Mouse (Mus musculus) kidney, adult 8-10 months (tissue): ENCODE results near the gene Mageb18.
"Not testable (repeated sequence)": the region's sequence is repeated elsewhere in the genome, so short reads cannot be mapped to it uniquely, and the experiment has no call there.

Experiments used
- DNase-seq, 2 experiments: peaks; one replicate each; pipeline ENCODE4 v3.0.0; 2022

The Mageb18 gene

GRCm38 (mm10) chrX:92599472-92599871 is at the start of gene Mageb18:
Gene Mageb18, minus strand, starts transcription at chrX:92599572.
- DNase-seq, result no peak

DNA sequence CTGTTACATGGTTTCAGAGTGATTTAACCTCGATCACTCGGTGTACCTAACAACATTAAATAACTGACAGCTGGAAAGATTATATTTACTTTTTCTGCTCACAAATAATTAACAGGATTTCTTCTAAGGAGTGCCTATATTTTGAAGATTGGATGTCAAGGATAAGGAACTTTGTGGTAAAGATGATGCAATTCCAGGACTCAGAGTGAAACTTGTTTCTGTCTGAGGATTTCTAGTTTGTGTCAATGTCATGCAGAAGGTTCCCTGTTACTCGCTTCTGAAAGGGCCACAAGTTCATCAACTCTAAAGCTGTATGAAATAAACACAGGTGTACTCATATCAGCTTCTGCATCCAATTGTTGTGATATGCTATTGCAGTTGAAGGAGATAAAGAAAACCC is 13.4 kb upstream of the Mageb18 start:
- DNase-seq, result no peak

GRCm38 (mm10) chrX:92610466-92610865 is 11.1 kb upstream of the Mageb18 start:
- DNase-seq, result no peak

DNA sequence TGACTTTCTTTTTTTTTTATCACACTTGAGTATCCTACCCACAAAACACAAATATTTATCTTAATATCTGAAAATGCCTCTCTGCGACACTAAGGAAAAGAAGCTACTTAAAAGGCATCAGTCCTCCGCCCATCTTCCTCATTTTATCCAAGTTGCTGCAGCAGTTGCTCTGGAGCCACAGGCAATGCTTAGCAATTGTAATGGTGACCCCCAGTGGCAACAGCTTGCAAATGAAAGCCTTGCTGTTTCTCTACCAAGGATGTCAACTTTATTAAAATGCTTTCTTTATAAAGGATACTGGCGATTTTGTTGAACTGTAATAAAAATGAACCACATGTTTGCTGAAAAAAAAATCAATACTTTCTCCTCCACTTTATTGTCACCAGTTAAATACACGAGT is 2.0 kb downstream of the Mageb18 start:
- DNase-seq, result peak in 1 of 2 experiments; percentile 1

- no peak for DNase-seq
Observed at GRCm38 (mm10) chrX:92527826-92528225, 71.5 kb downstream of the Mageb18 start.

DNA sequence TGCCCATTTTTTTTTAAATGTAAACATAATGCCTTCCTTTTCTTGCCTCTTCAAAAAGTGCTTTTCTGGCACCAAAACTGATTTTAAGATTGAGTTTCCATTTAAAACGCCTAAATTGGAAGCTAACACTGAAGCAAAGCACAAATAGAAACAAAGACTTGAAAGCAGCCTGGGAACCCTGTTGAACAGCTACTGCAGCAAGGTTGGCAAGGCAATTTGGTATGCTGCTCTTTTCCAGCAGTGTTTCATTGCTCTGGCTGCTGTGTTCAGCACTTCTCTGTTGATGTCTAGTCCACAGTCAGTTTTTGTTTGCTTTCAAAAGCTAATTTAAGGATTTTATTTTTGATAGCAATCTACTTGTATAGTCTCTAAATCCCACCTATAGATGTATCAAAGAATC is 101.1 kb downstream of the Mageb18 start:
- no peak for DNase-seq

- DNase-seq, result not testable (repeated sequence)
Observed at GRCm38 (mm10) chrX:92489649-92490048, 109.7 kb downstream of the Mageb18 start, which contains the start of gene Gm5941. Gene Gm5941, plus strand, starts transcription at chrX:92489949.

DNA sequence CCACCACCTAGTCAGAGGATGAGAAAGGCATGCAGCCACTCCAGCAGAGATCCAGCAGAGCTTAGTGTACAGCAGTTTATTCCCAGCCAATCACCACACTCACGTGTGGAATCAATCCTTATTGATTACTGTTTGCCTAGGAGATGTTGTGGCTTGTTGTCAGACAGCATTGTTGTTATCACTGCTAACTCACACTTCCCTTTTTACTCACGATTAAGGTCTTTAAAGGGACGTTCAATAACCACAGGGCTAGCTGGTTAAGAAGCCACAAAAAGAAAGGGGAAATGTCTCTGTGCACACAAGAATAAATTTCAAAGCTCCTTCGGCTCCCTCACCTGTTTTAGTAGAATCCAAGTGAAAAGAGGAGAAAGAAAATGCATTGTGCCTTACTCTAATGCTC is 134.6 kb downstream of the Mageb18 start:
- DNase-seq, result no peak

- DNase-seq, result no peak
Observed at GRCm38 (mm10) chrX:92460496-92460895, 138.9 kb downstream of the Mageb18 start.

GRCm38 (mm10) chrX:92387384-92387783 is 212.0 kb downstream of the Mageb18 start:
- no peak for DNase-seq

DNA sequence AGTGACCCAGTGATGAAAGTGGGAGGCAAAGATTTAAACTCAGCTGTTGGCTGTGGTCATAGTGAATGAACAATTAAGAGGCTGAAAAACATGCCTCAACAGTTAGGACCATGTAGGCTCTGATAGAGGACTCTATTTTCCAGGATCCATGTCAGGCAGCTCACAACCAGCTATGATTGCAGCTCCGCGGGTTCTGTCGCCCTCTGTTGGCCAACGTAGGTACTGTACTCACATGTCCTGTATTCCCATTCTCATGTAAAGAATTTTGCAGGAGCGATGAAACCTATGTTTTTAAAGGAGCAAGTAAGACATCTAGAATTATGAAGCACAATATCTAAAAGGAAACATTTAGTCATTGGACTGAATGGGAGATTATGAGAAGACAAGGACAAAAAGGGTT is 256.4 kb downstream of the Mageb18 start:
- DNase-seq, result peak; percentile 7 to 44

GRCm38 (mm10) chrX:92340906-92341305 is 258.5 kb downstream of the Mageb18 start:
- no peak for DNase-seq

GRCm38 (mm10) chrX:92339551-92339950 is 259.8 kb downstream of the Mageb18 start:
- DNase-seq, result no peak

DNA sequence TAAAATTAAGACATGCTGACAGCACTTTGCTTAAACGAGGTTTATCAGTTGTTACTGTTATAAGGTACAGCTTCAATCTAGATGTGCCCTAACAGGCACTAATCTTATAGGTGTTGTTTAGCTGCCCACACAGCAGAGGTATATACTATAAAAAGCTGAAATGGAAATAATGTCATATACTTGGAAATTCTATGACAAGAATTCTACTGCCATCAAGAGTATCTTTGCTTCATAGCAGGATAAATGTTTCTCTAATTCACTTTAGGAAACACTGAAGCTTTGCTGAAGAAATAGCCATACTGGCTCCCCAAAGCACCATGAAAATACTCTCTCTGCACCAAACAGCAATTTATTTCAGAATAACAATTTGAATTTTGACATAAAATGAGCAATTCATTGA is 265.9 kb downstream of the Mageb18 start:
- no peak for DNase-seq

- DNase-seq, result no peak
Observed at GRCm38 (mm10) chrX:92323599-92323998, 275.8 kb downstream of the Mageb18 start.

DNA sequence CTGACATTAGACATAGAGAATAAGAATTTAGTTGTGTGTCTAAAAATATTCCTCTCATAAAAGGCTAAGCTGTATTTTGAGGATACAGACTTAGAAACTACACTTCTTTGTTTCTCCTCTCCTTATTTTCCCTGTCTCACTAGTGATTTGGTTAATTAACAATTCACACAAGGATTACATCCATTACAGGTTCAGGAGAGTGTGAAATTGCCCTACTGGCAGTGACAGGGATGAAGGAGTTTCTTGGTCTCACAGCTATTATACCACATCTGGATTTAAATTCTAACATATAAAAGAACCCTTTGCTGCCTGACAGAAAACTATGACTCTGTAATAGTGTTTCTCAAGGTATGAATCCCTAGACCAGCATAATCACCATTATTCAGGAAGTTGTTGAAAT is 318.8 kb downstream of the Mageb18 start:
- no peak for DNase-seq
